Mouse (Mus musculus) ES-Bruce4 (cell line): Measurements from ENCODE around the gene Zbtb9. TPM values are rescaled to one million over a fixed set of nuclear protein-coding genes. Genes with fewer than 3 reads are reported as not detected.

Source experiments
- H3K27ac ChIP-seq: 2 replicates; pipeline ENCODE4 v1.5.1; 2012; ENCODE audit warnings: low read length, inconsistent platforms; ENCODE audit not compliant: insufficient read depth
- H3K27me3 ChIP-seq: 2 replicates; pipeline ENCODE4 v1.6.1; 2012; ENCODE audit warnings: mild to moderate bottlenecking, low read length, inconsistent platforms; ENCODE audit not compliant: control insufficient read depth, poor library complexity, insufficient read depth, severe bottlenecking
- H3K36me3 ChIP-seq: 2 replicates; pipeline ENCODE4 v1.6.1; 2012; ENCODE audit warnings: inconsistent platforms, mild to moderate bottlenecking, low read length, moderate library complexity; ENCODE audit not compliant: control insufficient read depth, poor library complexity, insufficient read depth, severe bottlenecking
- H3K4me1 ChIP-seq: one replicate; pipeline ENCODE4 v1.8.1; 2011; ENCODE audit warnings: low read length; ENCODE audit not compliant: control insufficient read depth, insufficient read depth
- H3K4me3 ChIP-seq: 2 replicates; pipeline ENCODE4 v1.5.1; 2011; ENCODE audit warnings: low read depth, mild to moderate bottlenecking, low read length
- H3K9ac ChIP-seq: 2 replicates; pipeline ENCODE4 v1.6.1; 2012; ENCODE audit warnings: low read depth, mild to moderate bottlenecking, inconsistent platforms; ENCODE audit not compliant: poor library complexity, severe bottlenecking
- H3K9me3 ChIP-seq: replicated peaks from 2 replicates; pipeline ENCODE4 v1.6.1; 2012; ENCODE audit warnings: mild to moderate bottlenecking, low read length, inconsistent platforms; ENCODE audit not compliant: control insufficient read depth, poor library complexity, insufficient read depth, severe bottlenecking
- CTCF ChIP-seq: IDR thresholded peaks from one replicate; pipeline ENCODE4 v1.8.1; 2011; ENCODE audit warnings: low read depth, low read length
- EP300 ChIP-seq: IDR thresholded peaks from 2 replicates; pipeline ENCODE4 v1.6.1; 2011; ENCODE audit warnings: low read depth, low read length; ENCODE audit not compliant: insufficient read depth
- POLR2A ChIP-seq: IDR thresholded peaks from one replicate; pipeline ENCODE4 v1.8.1; 2011; ENCODE audit warnings: low read length; ENCODE audit not compliant: insufficient read depth
- polyA plus RNA-seq: library from polyadenylated mRNA; stranded (reverse); fragments of >200 nt; gene quantifications from 2 replicates; pipeline ENCODE4 v1.2.4, GENCODE M21; 2011; ENCODE audit warnings: low read depth; ENCODE audit not compliant: missing spikeins, insufficient read depth, insufficient read length

Zbtb9 gene
- polyA plus RNA-seq, 1 experiment = 12.4 TPM

DNA sequence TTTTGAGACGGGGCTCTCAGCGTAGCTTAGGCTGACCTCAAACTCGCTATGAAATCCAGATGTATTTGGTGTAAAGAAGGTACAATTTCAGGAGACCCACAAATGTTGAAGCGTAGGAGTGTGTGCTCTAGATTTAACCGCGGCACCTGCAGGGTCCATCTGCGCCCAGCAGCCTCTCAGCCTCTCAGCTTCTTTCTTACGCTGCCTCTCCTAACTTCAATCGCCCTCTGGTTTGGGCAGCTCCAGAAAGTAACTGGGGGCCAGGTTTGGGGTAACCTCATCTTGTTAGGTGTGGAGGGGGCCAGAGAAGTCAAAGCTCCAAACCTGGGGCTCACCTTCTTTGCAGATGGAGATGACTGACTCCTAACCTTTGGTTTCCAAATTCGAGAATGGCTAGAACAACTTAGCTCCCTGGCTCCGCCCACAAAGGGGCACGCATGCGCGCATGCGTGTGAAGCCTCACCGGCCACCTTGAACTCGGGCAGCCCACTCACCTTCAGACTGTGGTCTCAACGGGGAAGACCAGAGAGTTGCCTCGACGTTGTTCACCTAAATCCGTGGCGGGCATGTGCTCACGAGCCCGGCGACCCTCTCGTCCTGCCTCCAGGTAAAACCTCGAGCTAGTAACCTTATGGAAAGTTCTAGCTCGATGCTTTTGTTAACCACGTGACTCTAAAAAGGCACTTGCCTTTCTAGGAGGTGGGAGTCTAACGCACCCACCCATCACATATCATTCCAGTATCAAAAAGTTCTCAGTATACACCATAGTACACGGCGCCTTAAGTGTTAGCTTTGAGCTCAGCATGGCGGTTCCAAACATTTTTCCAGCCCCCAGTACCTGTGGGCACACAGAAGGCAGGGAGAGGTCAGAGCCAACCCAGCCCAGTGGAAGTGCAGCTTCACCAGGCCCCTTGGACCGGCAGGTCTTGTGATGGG, 44.9 kb downstream of the Zbtb9 start:
- peak overlapping the region; percentile 70 for H3K4me3 ChIP-seq
- peak overlapping the region; percentile 57 for H3K9ac ChIP-seq
- no peaks in the 10 kb centered on the region for H3K4me1 ChIP-seq
- H3K9me3 ChIP-seq = no peaks in the 10 kb centered on the region
- H3K36me3 ChIP-seq = no peaks in the 10 kb centered on the region; the same call in none of the 2 replicates
- no peaks in the 10 kb centered on the region for H3K27me3 ChIP-seq
- H3K27ac ChIP-seq = peak overlapping the region; percentile 42
- TF ChIP-seq CTCF (no peak), POLR2A (peak; percentile 63)

DNA sequence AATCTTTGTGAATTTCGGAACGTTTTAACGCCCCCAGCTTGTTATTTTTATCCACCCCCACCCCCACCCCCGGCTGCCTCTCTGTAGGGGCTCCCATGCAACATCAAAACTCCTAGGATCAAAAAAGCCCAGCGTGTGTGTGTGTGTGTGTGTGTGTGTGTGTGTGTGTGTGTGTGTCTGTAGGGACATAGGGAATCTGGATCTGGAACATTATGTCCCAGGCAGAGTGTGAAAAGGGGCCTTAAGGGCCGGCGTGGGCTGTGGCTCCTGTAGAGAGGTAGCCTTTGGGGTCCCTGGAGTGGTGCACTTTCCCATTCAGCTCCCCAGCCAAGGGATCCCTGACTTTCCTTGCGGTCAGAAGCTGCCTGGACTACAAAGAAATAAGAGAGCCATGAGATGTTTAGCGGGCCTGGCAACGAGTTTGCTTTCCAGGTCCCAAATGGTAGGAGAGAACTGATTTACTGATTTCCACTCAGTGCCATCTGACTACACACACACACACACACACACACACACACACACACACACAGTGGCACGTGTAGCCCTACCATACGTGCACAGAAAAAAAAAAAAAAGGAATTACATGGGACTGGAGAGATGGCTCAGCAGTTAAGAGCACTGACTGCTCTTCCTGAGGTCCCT, 45.7 kb downstream of the Zbtb9 start:
- H3K36me3 ChIP-seq = peaks cover 2% of the 10 kb centered on the region
- no peaks in the 10 kb centered on the region for H3K9me3 ChIP-seq
- peak overlapping the region; percentile 70 for H3K4me3 ChIP-seq
- peak overlapping the region; percentile 57 for H3K9ac ChIP-seq
- TF ChIP-seq POLR2A (no peak), CTCF (no peak), EP300 (no peak)
- no peaks in the 10 kb centered on the region for H3K27me3 ChIP-seq
- peak overlapping the region; percentile 65 for H3K27ac ChIP-seq
- H3K4me1 ChIP-seq = no peaks in the 10 kb centered on the region

DNA sequence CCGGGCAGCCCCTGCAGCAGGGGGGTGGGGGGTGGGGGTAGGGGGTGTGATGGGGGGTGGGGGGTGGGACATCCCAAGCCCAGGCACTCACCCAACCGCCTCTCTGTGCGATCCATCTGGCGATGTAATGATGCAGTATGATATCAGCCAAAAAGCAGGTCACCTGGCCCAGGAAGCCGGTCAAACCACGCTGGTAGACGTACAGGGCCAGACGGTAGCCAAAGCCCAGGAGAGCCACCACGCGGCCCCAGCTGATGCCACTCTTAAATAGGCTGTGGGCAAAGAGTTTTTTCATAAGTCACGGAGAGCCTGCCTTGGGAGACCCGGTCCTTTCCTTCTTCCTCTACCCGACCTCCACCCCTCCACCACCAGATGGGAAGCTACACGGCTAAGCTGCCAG, 48.1 kb downstream of the Zbtb9 start:
- Histone ChIP-seq H3K36me3 (peaks cover 3% of the 10 kb centered on the region), H3K27me3 (no peaks in the 10 kb centered on the region)

DNA sequence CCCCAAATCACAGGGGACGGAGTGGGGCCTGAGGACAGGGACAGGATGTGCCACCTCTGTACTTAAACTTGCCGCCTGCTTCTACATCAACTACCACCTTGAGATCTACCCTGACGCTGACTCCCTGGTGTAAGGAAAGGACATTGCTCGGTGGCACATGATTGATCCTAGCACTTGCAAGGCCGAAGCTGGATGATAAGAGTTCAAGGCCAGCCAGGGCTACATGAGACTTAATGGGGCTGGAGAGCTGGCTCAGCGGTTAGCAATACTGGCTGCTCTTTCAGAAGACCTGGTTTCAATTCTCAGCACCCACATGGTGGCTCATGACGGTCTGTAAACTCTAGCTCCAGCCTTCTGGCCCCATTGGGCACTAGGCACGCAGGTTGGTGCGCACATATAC, 48.8 kb downstream of the Zbtb9 start:
- H3K4me1 ChIP-seq = no peaks in the 10 kb centered on the region
- no peaks in the 10 kb centered on the region for H3K9me3 ChIP-seq
- no peak overlapping the region for H3K4me3 ChIP-seq
- H3K9ac ChIP-seq = no peak overlapping the region
- H3K27me3 ChIP-seq = no peaks in the 10 kb centered on the region
- H3K27ac ChIP-seq = no peak overlapping the region
- peaks cover 3% of the 10 kb centered on the region for H3K36me3 ChIP-seq
- TF ChIP-seq POLR2A = no peak
- no peak for TF ChIP-seq CTCF
- no peak for TF ChIP-seq EP300

More for the DNA sequence above, 48.1 kb downstream of the Zbtb9 start:
- TF ChIP-seq EP300 (no peak), CTCF (no peak)
- Histone ChIP-seq H3K27ac (no peak overlapping the region), H3K9ac (no peak overlapping the region), H3K4me3 (no peak overlapping the region), H3K4me1 (no peaks in the 10 kb centered on the region), H3K9me3 (no peaks in the 10 kb centered on the region)

DNA sequence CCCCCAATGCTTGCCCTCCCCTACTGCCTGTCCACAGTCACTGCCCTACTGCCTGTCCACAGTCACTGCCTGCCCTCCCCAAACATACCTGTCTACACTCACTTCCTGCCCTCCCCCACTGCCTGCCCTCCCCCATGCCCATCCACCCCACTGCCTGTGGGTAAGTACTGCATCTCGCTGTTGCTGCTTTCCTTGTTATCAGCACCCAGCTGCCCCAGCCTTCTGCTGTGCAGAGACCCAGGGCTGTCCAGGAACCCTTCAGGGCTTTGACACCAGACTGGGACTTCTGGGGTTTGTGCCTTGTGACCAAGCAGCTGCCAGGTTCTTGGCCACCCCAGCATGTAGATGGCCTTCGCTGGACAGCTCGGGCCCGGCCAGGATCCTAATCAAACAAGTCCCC, 50.4 kb downstream of the Zbtb9 start:
- Histone ChIP-seq H3K36me3 (peaks cover 3% of the 10 kb centered on the region), H3K9me3 (no peaks in the 10 kb centered on the region)

DNA sequence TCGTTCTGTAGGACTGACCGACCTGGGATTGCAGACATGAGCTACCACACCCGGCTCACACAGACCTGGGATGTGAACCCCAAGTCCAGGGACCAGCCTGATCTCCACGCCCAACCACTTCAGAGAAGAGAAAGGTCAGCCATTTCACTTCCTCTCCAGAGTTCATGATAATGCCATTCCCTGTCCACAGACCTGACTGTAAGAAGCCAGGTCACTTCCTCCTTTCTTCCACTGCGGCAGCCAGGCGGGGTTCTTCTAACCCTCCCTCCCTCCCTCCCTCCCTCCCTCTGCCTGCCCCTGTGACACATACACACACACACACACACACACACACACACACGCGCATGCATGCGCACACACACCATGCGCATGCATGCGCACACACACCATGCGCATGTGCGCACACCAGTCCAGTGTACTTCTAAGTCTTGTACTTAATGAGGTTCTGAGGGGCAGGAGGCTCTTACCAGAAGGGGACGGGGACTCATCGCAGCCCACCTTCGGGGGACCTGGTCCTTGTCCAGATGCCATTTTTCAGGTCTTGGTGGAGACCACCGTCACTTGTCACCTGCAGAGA, 52.4 kb downstream of the Zbtb9 start:
- Histone ChIP-seq H3K9me3 (no peaks in the 10 kb centered on the region), H3K4me3 (no peak overlapping the region), H3K4me1 (no peaks in the 10 kb centered on the region), H3K27me3 (no peaks in the 10 kb centered on the region), H3K36me3 (peaks cover 3% of the 10 kb centered on the region), H3K27ac (no peak overlapping the region), H3K9ac (no peak overlapping the region)
- TF ChIP-seq CTCF (no peak), EP300 (no peak), POLR2A (no peak)

More for the DNA sequence above, 50.4 kb downstream of the Zbtb9 start:
- Histone ChIP-seq H3K27me3 (no peaks in the 10 kb centered on the region), H3K27ac (no peak overlapping the region), H3K4me3 (no peak overlapping the region), H3K4me1 (no peaks in the 10 kb centered on the region), H3K9ac (no peak overlapping the region)
- TF ChIP-seq CTCF (no peak), POLR2A (no peak), EP300 (no peak)
